ENCODE assay signal across 13 mouse cellular contexts in genomic region chr14:86757604-86758520, GRCm38 (mm10).
DNase-seq lines count a peak whose midpoint lies in the region; ATAC-seq and TF ChIP-seq lines count a peak whose summit lies in the region.
"Had no signal": no experiment of that assay in that cellular context is flagged by ENCODE, and none has a peak within 500 bp of the region (broad histone marks: within the 10 kb centered on the region; RNA-seq: fewer than 3 reads in every experiment).

No protein-coding gene starts in this region.

- TF ChIP-seq CTCF in hindbrain, postnatal 0 days (IDR thresholded peaks at IDR 0.05; ENCODE audit: low read depth), result no peak

- peak; percentile 93 for ATAC-seq in hindbrain, postnatal 0 days
- no peak for ATAC-seq in hindbrain, embryonic 14.5 days (ENCODE audit: low FRiP score)
- peak; percentile 49; the same call in 1 of the 2 replicates for ATAC-seq in heart, embryonic 16.5 days (replicated peaks; ENCODE audit: extremely low read depth, insufficient read depth, low FRiP score)

- no peaks in the 10 kb centered on the region for H3K4me1 ChIP-seq in hindbrain, postnatal 0 days (ENCODE audit: insufficient read depth, low read length)
- no peaks in the 10 kb centered on the region for H3K4me1 ChIP-seq in hindbrain, embryonic 14.5 days (replicated peaks; ENCODE audit: control insufficient read depth, insufficient read depth, low read length)
- peaks cover 20% of the 10 kb centered on the region for H3K4me1 ChIP-seq in heart, embryonic 16.5 days (ENCODE audit: control insufficient read depth, insufficient read depth, low read length)
- H3K4me1 ChIP-seq: limb, embryonic 12.5 days; neural tube, embryonic 13.5 days had no signal

- H3K27me3 ChIP-seq in hindbrain, postnatal 0 days (ENCODE audit: insufficient read depth, low read length), result no peaks in the 10 kb centered on the region
- no peaks in the 10 kb centered on the region for H3K27me3 ChIP-seq in hindbrain, embryonic 14.5 days (ENCODE audit: control insufficient read depth, insufficient read depth, low read length)
- H3K27me3 ChIP-seq in heart, embryonic 16.5 days (ENCODE audit: control insufficient read depth, insufficient read depth, low read length), result no peaks in the 10 kb centered on the region
- H3K27me3 ChIP-seq: limb, embryonic 12.5 days; neural tube, embryonic 13.5 days had no signal

- H3K4me2 ChIP-seq in hindbrain, postnatal 0 days (ENCODE audit: low read depth, low read length), result no peak overlapping the region
- no peak overlapping the region for H3K4me2 ChIP-seq in hindbrain, embryonic 14.5 days (replicated peaks)
- peak overlapping the region; percentile 43 for H3K4me2 ChIP-seq in heart, embryonic 16.5 days (ENCODE audit: low read depth, low read length)
- H3K4me2 ChIP-seq: limb, embryonic 12.5 days; midbrain, embryonic 11.5 days; neural tube, embryonic 13.5 days had no signal

- 71% methylated on average over 9 of the region's 9 CpGs for WGBS in hindbrain, postnatal 0 days
- WGBS in hindbrain, embryonic 14.5 days, result 90% methylated on average over 9 of the region's 9 CpGs
- WGBS in heart, embryonic 16.5 days, result 30% methylated on average over 9 of the region's 9 CpGs

- H3K9me3 ChIP-seq in hindbrain, postnatal 0 days (ENCODE audit: low read length), result no peaks in the 10 kb centered on the region
- H3K9me3 ChIP-seq in hindbrain, embryonic 14.5 days (ENCODE audit: control insufficient read depth, low read length), result no peaks in the 10 kb centered on the region
- no peaks in the 10 kb centered on the region for H3K9me3 ChIP-seq in heart, embryonic 16.5 days (replicated peaks; ENCODE audit: control insufficient read depth, low read length)
- H3K9me3 ChIP-seq: limb, embryonic 12.5 days; neural tube, embryonic 13.5 days had no signal

- H3K9ac ChIP-seq in hindbrain, postnatal 0 days (replicated peaks; ENCODE audit: low read length), result no peak overlapping the region
- H3K9ac ChIP-seq in hindbrain, embryonic 14.5 days, result no peak overlapping the region
- H3K9ac ChIP-seq in heart, embryonic 16.5 days (ENCODE audit: low read length), result peak overlapping the region; percentile 38; the same call in 1 of the 2 replicates
- H3K9ac ChIP-seq: limb, embryonic 12.5 days; neural tube, embryonic 13.5 days had no signal

- peak; percentile 47 for DNase-seq in hindbrain, postnatal 0 days (ENCODE audit: low spot score)
- no peak for DNase-seq in hindbrain, embryonic 14.5 days (ENCODE audit: low spot score)
- DNase-seq in 416B (ENCODE audit: low read depth) (peak; percentile 54), adipocyte (ENCODE audit: low spot score) (peak; percentile 5)
- DNase-seq in urinary bladder, postnatal 14 days (ENCODE audit: low spot score), result no peak
- no peak for DNase-seq in thymus, postnatal 36 days
- DNase-seq in frontal cortex, postnatal 14 days (ENCODE audit: low spot score in 2 of 2), result no peak
- DNase-seq: gastrocnemius, postnatal 10 days; thymus, adult 18-20 months had no signal

- H3K27ac ChIP-seq in hindbrain, postnatal 0 days, result peak overlapping the region; percentile 65
- H3K27ac ChIP-seq in hindbrain, embryonic 14.5 days, result no peak overlapping the region
- H3K27ac ChIP-seq in heart, embryonic 16.5 days (ENCODE audit: low read length), result peak overlapping the region; percentile 97
- H3K27ac ChIP-seq: limb, embryonic 12.5 days; neural tube, embryonic 13.5 days had no signal

- H3K36me3 ChIP-seq in hindbrain, postnatal 0 days (ENCODE audit: insufficient read depth, low read length), result no peaks in the 10 kb centered on the region
- no peaks in the 10 kb centered on the region for H3K36me3 ChIP-seq in hindbrain, embryonic 14.5 days (replicated peaks; ENCODE audit: control insufficient read depth, insufficient read depth)
- H3K36me3 ChIP-seq in heart, embryonic 16.5 days (ENCODE audit: control insufficient read depth, insufficient read depth), result no peaks in the 10 kb centered on the region; the same call in 1 of the 2 replicates
- H3K36me3 ChIP-seq: limb, embryonic 12.5 days; neural tube, embryonic 13.5 days had no signal

- no peak overlapping the region for H3K4me3 ChIP-seq in hindbrain, postnatal 0 days (ENCODE audit: low read length)
- H3K4me3 ChIP-seq in hindbrain, embryonic 14.5 days (replicated peaks; ENCODE audit: low read length), result no peak overlapping the region
- no peak overlapping the region for H3K4me3 ChIP-seq in heart, embryonic 16.5 days (ENCODE audit: low read length)
- H3K4me3 ChIP-seq: limb, embryonic 12.5 days; neural tube, embryonic 13.5 days had no signal

Comparison
In these comparisons a context has a peak if more than half of its experiments do, and no peak if none do; other contexts are left out.
1. DNase-seq: peak in hindbrain, postnatal 0 days (single experiment), 416B (single experiment) and adipocyte (single experiment); none in hindbrain, embryonic 14.5 days (single experiment), urinary bladder, postnatal 14 days (single experiment), thymus, postnatal 36 days (0 of 2) and frontal cortex, postnatal 14 days (0 of 2).